Mouse (Mus musculus): Measurements from ENCODE around the gene Mrgprg. TPM values are rescaled to one million over a fixed set of nuclear protein-coding genes. Genes with fewer than 3 reads are reported as not detected.
A peak's percentile ranks its signal among the peaks of the same experiment; 100 is the strongest.

The Mrgprg gene
- polyA plus RNA-seq, 1 experiment = not detected

DNA sequence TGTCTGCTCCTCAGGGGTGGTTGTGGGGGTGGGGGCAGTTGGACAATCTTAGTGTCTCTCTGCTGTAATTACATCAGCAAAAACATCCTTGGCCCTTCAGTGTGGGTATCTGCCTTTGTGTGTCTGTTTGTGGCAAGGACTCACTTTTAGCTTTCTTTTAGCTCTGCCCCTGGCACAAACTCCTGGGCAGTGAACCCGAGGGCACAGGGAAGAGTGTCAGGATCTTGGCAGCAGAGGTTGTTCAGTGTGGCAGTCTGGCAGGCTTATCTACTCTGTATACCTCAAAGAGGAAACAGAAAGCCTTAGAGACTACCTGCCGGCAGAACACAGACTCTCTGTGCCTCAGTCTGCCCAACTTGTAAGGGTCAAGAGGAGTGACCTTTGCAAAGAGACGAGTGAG, 9.1 kb downstream of the Mrgprg start:
- TF ChIP-seq POLR2A (IDR thresholded peaks at IDR 0.05; ENCODE audit: insufficient read depth, low read depth, low read length) (no peak), CTCF (IDR thresholded peaks at IDR 0.05; ENCODE audit: insufficient read depth, low read depth, low read length) (no peak)

GRCm38 (mm10) chr7:143757027-143757390, 9.8 kb downstream of the Mrgprg start:
- WGBS = 2% methylated on average over 15 of the region's 15 CpGs
- Histone ChIP-seq H3K27ac (ENCODE audit: insufficient read depth, low read depth, low read length) (no peak overlapping the region), H3K4me3 (ENCODE audit: insufficient read depth, low read depth, low read length) (peak overlapping the region; percentile 39), H3K4me1 (ENCODE audit: control insufficient read depth, insufficient read depth, low read length) (peaks cover 10% of the 10 kb centered on the region)
- no peak for TF ChIP-seq POLR2A (IDR thresholded peaks at IDR 0.05; ENCODE audit: insufficient read depth, low read depth, low read length)
- no peak for TF ChIP-seq CTCF (IDR thresholded peaks at IDR 0.05; ENCODE audit: insufficient read depth, low read depth, low read length)

More for the DNA sequence above, 9.1 kb downstream of the Mrgprg start:
- Histone ChIP-seq H3K4me3 (ENCODE audit: insufficient read depth, low read depth, low read length) (no peak overlapping the region), H3K4me1 (ENCODE audit: control insufficient read depth, insufficient read depth, low read length) (peaks cover 10% of the 10 kb centered on the region), H3K27ac (ENCODE audit: insufficient read depth, low read depth, low read length) (no peak overlapping the region)
- 62% methylated on average over 3 of the region's 3 CpGs for WGBS

GRCm38 (mm10) chr7:143756125-143757026, 10.4 kb downstream of the Mrgprg start, which contains the start of gene Osbpl5:
Gene Osbpl5 (minus strand): TSS chr7:143756985.
- Histone ChIP-seq H3K27ac (ENCODE audit: insufficient read depth, low read depth, low read length) (no peak within 1 kb of the TSS), H3K4me1 (ENCODE audit: control insufficient read depth, insufficient read depth, low read length) (peaks cover 10% of the 10 kb centered on the region), H3K4me3 (ENCODE audit: insufficient read depth, low read depth, low read length) (peak within 1 kb of the TSS; percentile 39)
- no peak for TF ChIP-seq POLR2A (IDR thresholded peaks at IDR 0.05; ENCODE audit: insufficient read depth, low read depth, low read length)
- TF ChIP-seq CTCF (IDR thresholded peaks at IDR 0.05; ENCODE audit: insufficient read depth, low read depth, low read length) = no peak
- WGBS = 15% methylated on average over 22 of the region's 22 CpGs

DNA sequence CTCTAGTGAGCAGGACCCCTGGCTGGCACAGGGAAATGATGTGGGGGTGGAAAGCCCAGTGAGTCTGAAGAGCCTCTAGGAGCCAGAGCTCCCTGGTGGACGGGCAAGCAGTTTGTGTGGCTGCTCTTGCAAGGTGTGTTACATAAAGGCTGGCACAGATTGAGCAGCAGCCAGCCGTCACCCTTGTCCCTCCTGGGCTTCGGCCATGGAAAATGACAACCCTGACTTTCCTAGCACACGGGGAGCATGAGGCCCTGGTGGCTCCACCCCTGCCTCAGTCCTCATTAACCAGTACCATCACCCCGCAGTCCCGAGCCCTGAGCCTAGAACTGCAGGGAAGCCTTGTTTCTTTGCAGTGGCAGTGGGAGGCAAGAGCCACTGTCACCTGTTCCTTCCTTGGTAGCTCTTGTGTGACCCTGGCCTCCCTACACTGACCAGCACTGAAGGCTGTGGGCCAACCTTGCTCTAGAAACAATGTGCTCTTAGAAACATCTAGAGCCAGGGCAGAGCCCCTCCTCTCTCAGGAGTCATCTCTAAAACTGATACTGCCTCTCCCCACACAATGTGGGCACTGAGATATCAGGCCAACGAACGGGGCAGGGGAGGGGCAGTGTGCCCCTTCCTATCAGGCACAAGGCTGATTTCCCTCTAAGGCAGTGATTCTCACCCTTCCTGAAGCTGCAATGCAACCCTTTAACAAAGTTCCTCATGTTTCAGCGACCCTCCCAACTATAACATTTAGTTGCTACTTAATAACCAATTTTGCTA, 11.3 kb downstream of the Mrgprg start:
- Histone ChIP-seq H3K4me3 (ENCODE audit: insufficient read depth, low read depth, low read length) (no peak overlapping the region), H3K4me1 (ENCODE audit: control insufficient read depth, insufficient read depth, low read length) (peaks cover 10% of the 10 kb centered on the region), H3K27ac (ENCODE audit: insufficient read depth, low read depth, low read length) (no peak overlapping the region)
- WGBS = 86% methylated on average over 9 of the region's 9 CpGs
- TF ChIP-seq POLR2A (IDR thresholded peaks at IDR 0.05; ENCODE audit: insufficient read depth, low read depth, low read length) (no peak), CTCF (IDR thresholded peaks at IDR 0.05; ENCODE audit: insufficient read depth, low read depth, low read length) (no peak)

DNA sequence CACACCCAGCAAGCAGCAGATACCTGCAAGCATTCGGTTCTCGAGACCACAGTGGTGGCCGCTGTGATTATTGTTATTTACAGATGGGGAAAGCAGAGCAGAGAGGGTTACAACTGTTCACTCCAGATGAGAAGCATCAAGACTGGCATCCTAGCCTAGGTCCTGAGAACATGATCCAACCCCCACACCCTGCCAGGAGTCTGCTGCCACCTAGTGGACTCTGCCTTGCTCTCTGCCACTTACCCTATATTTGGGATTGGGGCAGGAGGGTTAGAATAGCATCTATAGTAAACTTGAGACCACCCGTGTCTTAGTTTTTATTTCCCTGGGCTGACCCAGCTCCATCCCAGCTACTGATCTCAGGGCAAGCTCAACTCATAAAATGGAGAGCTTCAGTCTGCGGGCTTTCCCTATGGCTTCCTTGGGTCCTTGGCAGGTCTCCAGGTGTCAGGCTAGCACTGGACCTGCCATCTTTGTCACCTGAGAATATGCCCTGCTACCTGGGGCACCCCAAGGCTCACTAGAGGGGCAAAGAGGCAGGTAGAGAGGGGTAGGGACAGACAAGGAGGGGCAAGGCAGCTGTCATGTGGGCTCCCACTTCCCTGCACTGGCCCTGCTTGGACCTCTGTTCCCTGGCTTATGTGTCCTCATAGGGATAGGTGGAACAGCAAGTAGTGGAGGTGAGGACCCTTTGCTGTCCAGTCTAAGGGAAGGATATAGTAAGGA, 12.6 kb downstream of the Mrgprg start:
- Histone ChIP-seq H3K4me1 (ENCODE audit: control insufficient read depth, insufficient read depth, low read length) (peaks cover 10% of the 10 kb centered on the region), H3K4me3 (ENCODE audit: insufficient read depth, low read depth, low read length) (no peak overlapping the region), H3K27ac (ENCODE audit: insufficient read depth, low read depth, low read length) (no peak overlapping the region)
- WGBS = 57% methylated on average over 5 of the region's 5 CpGs
- TF ChIP-seq POLR2A (IDR thresholded peaks at IDR 0.05; ENCODE audit: insufficient read depth, low read depth, low read length) = no peak
- peak; percentile 11; the same call in 1 of the 2 replicates for TF ChIP-seq CTCF (IDR thresholded peaks at IDR 0.05; ENCODE audit: insufficient read depth, low read depth, low read length)

- no peak overlapping the region for H3K27ac ChIP-seq (ENCODE audit: insufficient read depth, low read depth, low read length)
- H3K4me1 ChIP-seq (ENCODE audit: control insufficient read depth, insufficient read depth, low read length) = peaks cover 14% of the 10 kb centered on the region
- WGBS = 83% methylated on average over 3 of the region's 3 CpGs
- H3K4me3 ChIP-seq (ENCODE audit: insufficient read depth, low read depth, low read length) = no peak overlapping the region
- TF ChIP-seq POLR2A (IDR thresholded peaks at IDR 0.05; ENCODE audit: insufficient read depth, low read depth, low read length) (no peak), CTCF (IDR thresholded peaks at IDR 0.05; ENCODE audit: insufficient read depth, low read depth, low read length) (no peak)
Measured at GRCm38 (mm10) chr7:143752606-143753005, 14.2 kb downstream of the Mrgprg start.

DNA sequence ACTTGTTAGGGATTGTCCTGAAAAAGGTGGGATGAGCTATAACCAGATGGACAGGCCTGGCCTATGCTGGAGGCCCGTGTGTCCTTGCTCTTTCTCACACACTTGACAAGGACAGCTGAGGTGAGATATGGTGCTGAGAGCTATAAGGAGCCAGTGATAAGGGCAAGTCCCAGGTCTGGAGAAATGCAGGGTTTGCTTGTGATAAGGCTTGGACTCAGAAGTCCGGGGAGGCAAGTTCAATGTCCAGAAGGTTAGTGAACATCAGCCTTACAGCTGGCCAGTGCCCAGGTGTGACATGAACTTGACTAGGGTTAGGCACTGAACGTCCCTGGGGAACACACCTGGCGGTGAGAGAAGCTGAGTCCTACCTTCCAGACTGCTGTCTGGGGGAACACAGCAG, 14.7 kb downstream of the Mrgprg start:
- 81% methylated on average over 4 of the region's 4 CpGs for WGBS
- no peak overlapping the region for H3K4me3 ChIP-seq (ENCODE audit: insufficient read depth, low read depth, low read length)
- TF ChIP-seq CTCF (IDR thresholded peaks at IDR 0.05; ENCODE audit: insufficient read depth, low read depth, low read length) (no peak), POLR2A (IDR thresholded peaks at IDR 0.05; ENCODE audit: insufficient read depth, low read depth, low read length) (no peak)
- H3K4me1 ChIP-seq (ENCODE audit: control insufficient read depth, insufficient read depth, low read length) = peaks cover 11% of the 10 kb centered on the region
- no peak overlapping the region for H3K27ac ChIP-seq (ENCODE audit: insufficient read depth, low read depth, low read length)

DNA sequence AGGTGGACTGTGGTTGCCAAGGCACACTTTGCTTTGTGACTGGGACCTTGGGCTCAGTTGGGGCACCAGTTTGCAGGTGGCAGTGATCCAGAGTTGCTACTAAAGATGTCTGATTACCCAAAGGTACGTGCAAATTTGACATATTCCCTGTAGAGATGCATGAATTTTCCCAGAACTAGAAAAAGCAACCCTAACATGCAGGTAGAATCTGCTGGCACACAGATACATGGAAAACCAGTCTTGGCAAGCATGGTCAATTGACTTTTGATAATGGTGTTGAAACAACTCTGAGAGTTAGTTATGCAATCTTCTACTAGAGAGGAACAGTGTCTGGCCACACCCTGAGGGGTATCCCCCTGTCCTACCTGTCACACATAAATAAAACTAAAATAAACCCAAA, 15.4 kb downstream of the Mrgprg start:
- H3K4me3 ChIP-seq (ENCODE audit: insufficient read depth, low read depth, low read length) = no peak overlapping the region
- 82% methylated on average over 1 of the region's 1 CpGs for WGBS

More for the DNA sequence above, 15.4 kb downstream of the Mrgprg start:
- no peak for TF ChIP-seq CTCF (IDR thresholded peaks at IDR 0.05; ENCODE audit: insufficient read depth, low read depth, low read length)
- no peak for TF ChIP-seq POLR2A (IDR thresholded peaks at IDR 0.05; ENCODE audit: insufficient read depth, low read depth, low read length)
- H3K27ac ChIP-seq (ENCODE audit: insufficient read depth, low read depth, low read length) = no peak overlapping the region
- H3K4me1 ChIP-seq (ENCODE audit: control insufficient read depth, insufficient read depth, low read length) = peaks cover 5% of the 10 kb centered on the region
